Mouse (Mus musculus): ENCODE results near the gene Fgf12.

GRCm38 (mm10) chr16:28793115-28793514 is 40.2 kb upstream of the Fgf12 start:
- peak; percentile 76; the same call in 1 of the 2 replicates for TF ChIP-seq CTCF (IDR thresholded peaks at IDR 0.05; ENCODE audit: borderline replicate concordance, extremely low read depth, insufficient read depth, insufficient read length)
- no peak for TF ChIP-seq POLR2A (IDR thresholded peaks at IDR 0.05; ENCODE audit: borderline replicate concordance, extremely low read depth, insufficient read depth, insufficient read length, poor library complexity, severe bottlenecking)
